Mouse (Mus musculus) heart, embryonic 13.5 days (tissue): Measurements from ENCODE around the gene Ccdc57. TPM values are rescaled to one million over a fixed set of nuclear protein-coding genes. Genes with fewer than 3 reads are reported as not detected.
A peak's percentile ranks its signal among the peaks of the same experiment; 100 is the strongest.

Source experiments
- ATAC-seq: fragments of 200-750 bp; cut with Nextera tagmentation; 2 replicates; pipeline ENCODE4 v1.8.0; 2017; ENCODE audit warnings: moderate TSS enrichment; ENCODE audit not compliant: insufficient number of reproducible peaks, low FRiP score, low TSS enrichment; ENCODE audit errors: extremely low read depth
- H3K27ac ChIP-seq: fragments of 300-500 bp; sonication (generic); replicated peaks from 2 replicates; pipeline ENCODE4 v1.5.1; 2015; ENCODE audit warnings: moderate library complexity, mild to moderate bottlenecking, inconsistent platforms
- H3K27me3 ChIP-seq: fragments of 300-500 bp; sonication (generic); replicated peaks from 2 replicates; pipeline ENCODE4 v1.6.1; 2015; ENCODE audit warnings: mild to moderate bottlenecking, inconsistent platforms
- H3K36me3 ChIP-seq: fragments of 300-500 bp; sonication (generic); 2 replicates; pipeline ENCODE4 v1.6.1; 2015; ENCODE audit warnings: mild to moderate bottlenecking, inconsistent platforms
- H3K4me1 ChIP-seq: fragments of 300-500 bp; sonication (generic); 2 replicates; pipeline ENCODE4 v1.6.1; 2015; ENCODE audit warnings: inconsistent platforms
- H3K4me2 ChIP-seq: fragments of 300-500 bp; sonication (generic); 2 replicates; pipeline ENCODE4 v1.6.1; 2015; ENCODE audit warnings: inconsistent platforms, mild to moderate bottlenecking, moderate library complexity
- H3K4me3 ChIP-seq: fragments of 300-500 bp; sonication (generic); 2 replicates; pipeline ENCODE4 v1.5.1; 2015; ENCODE audit warnings: moderate library complexity, mild to moderate bottlenecking, inconsistent platforms
- H3K9ac ChIP-seq: fragments of 300-500 bp; sonication (generic); 2 replicates; pipeline ENCODE4 v1.6.1; 2015; ENCODE audit warnings: inconsistent platforms, mild to moderate bottlenecking, moderate library complexity
- H3K9me3 ChIP-seq: fragments of 300-500 bp; sonication (generic); 2 replicates; pipeline ENCODE4 v1.6.1; 2016; ENCODE audit warnings: inconsistent platforms
- WGBS: fragments of 180-500 bp; shearing (Covaris S2); methylation state at CpG from one replicate; pipeline ENCODE4 v1.1.7; 2015; ENCODE audit warnings: mixed read lengths; 5-methylcytosine and 5-hydroxymethylcytosine counted together
- polyA plus RNA-seq: library from polyadenylated mRNA; unstranded; fragments of >200 nt; fragmentation: Nextera tagmentation; extraction: Ambion mirVana; gene quantifications from 2 replicates; pipeline ENCODE4 v1.2.1, GENCODE M21; 2015

Gene Ccdc57
- polyA plus RNA-seq, 1 experiment from 2014 or later, result 3.7 TPM

DNA sequence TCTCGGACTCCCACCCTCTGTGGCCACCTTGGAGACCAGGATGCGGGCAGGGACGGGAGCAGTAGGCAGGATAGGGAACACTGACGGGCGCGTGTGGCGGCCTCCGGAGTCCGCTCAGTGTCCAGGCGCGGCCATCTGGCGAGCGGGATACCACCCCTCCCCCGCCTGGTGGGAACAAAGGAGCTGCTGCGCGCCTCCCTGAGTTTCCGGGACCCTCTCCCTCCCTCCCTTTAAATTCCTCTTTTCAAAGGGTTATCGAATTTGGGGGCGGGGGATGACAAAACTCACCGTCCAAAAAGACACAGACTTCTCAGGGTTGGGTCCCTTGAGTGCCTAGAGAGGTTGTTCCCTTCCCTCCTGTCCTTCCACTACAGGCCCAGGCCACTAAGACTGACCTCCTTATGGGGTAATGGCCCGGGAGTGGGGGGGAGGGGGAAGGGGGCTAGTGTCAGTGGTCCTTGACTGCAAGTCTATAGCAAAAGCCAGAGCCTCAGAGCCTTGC, 107.8 kb downstream of the Ccdc57 start:
- Histone ChIP-seq H3K4me2 (peak overlapping the region; percentile 98), H3K27ac (peak overlapping the region; percentile 94), H3K36me3 (peaks cover 26% of the 10 kb centered on the region), H3K4me1 (peaks cover 47% of the 10 kb centered on the region), H3K4me3 (peak overlapping the region; percentile 74), H3K27me3 (no peaks in the 10 kb centered on the region), H3K9ac (peak overlapping the region; percentile 94), H3K9me3 (no peaks in the 10 kb centered on the region)
- whole genome bisulfite sequencing, result under 1% methylated on average over 21 of the region's 21 CpGs
- ATAC-seq, result no peak

DNA sequence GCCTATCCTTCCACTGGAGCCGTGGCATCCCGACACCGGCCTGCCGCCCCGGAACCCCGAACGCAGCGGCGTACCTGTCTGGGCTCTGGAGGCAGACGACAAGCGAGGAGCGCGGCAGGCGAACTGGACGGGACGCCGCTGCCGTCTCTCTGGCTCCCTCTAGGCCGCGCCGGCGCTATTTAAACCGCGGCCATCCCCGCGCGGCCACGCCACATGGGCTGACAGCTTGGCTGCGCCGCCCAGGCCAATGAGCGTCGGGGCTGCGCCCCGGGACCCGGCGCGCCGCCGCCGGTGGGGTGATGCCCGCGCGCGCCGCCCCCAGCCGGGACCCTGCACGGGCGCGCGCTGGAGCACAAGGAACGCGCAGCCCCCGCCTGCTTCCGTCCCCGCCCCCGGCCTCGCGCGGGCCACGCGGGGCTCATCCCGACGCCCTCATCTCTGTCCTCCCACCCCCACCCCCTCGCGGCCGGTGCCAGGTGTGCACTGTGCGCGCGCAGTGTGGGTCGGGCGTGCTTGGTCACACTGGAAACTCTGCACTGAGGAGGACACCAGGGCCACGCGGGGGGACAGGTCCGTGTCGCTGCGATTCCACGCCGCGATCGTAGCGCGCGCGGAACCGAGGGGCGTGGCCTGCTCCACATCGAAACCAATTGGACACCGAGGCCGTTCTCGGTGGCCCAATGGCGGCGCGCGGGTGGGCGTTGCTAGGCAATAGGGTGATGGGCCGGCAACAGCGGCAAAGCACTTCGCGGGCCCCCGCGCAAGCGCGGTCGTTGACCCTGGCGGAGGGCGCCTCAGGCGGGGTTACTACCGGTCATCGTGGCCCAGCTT, 108.5 kb downstream of the Ccdc57 start, which contains the start of gene Fasn:
Gene Fasn (minus strand): TSS at position 592 of the 831 bp plus-strand sequence.
- peak within 1 kb of the TSS; percentile 94 for H3K9ac ChIP-seq
- H3K9me3 ChIP-seq, result no peaks in the 10 kb centered on the region
- H3K4me2 ChIP-seq, result peak within 1 kb of the TSS; percentile 98
- peak; percentile 80 for ATAC-seq
- peak within 1 kb of the TSS; percentile 74 for H3K4me3 ChIP-seq
- peaks cover 33% of the 10 kb centered on the region for H3K36me3 ChIP-seq
- H3K27ac ChIP-seq, result peak within 1 kb of the TSS; percentile 94
- WGBS, result under 1% methylated on average over 99 of the region's 109 CpGs
- H3K4me1 ChIP-seq, result peaks cover 44% of the 10 kb centered on the region
- H3K27me3 ChIP-seq, result no peaks in the 10 kb centered on the region

DNA sequence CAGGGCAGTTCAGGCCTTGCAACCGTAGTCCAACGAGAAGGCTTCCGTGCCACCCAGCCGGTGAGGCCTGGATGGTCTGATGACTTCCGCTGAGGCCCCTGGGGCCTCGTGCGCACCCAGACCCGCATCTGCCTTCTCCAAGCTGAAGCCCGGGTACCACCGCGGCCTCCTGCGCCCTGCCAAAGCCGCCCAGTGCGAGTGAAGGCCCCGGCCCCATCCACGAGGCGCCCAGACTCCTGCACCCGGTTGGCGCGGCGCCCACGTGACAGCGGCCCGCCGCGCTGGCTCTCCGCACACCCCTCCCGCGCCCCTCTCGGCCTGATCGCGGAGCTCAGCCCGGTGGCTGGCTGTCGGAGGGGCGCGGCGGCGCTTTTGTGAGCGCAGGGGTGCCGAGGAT, 109.1 kb downstream of the Ccdc57 start:
- Histone ChIP-seq H3K4me1 (peaks cover 43% of the 10 kb centered on the region), H3K9ac (peak overlapping the region; percentile 94), H3K4me2 (peak overlapping the region; percentile 98), H3K27ac (peak overlapping the region; percentile 94), H3K4me3 (peak overlapping the region; percentile 74), H3K9me3 (no peaks in the 10 kb centered on the region), H3K27me3 (no peaks in the 10 kb centered on the region), H3K36me3 (peaks cover 39% of the 10 kb centered on the region)
- ATAC-seq, result 0 out of 2 replicates have a peak, but pooled peaks have one; percentile 28
- WGBS, result under 1% methylated on average over 40 of the region's 40 CpGs

DNA sequence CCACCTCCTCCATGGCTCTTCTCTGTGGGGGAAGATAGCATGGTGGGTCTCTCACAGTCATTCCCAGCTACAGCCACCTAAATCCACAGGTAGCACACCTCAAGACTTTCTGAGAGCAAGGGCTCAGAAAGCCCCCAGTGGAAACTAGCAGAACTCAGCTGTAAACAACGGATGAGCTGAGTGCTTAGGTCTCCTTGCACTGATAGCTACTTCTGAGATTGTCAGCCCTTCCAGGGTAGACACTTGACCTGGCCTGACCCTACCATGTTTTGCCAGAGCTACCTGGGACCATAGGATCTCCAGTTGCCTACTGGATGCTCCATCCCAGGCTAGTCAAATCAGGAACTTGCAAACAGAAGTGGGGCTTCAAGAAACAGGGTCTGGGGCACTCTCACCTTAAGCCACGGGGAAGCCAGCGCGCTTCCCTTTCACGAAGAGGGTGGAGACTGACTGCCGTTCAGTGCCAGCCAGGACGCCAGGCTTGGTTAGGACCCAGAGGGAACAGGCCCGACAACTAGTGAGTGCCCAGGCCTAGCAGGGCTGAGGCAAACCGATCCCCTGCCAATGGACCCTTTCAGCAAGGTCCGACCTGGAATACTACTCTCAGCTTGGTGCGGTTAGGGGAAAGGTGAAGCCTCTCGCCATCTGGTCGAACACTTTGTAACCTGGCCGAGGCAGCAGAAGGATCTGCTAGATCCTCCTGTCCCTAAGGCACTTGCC, 109.7 kb downstream of the Ccdc57 start:
- peak overlapping the region; percentile 94 for H3K27ac ChIP-seq
- no peaks in the 10 kb centered on the region for H3K27me3 ChIP-seq
- ATAC-seq, result no peak
- H3K4me1 ChIP-seq, result peaks cover 43% of the 10 kb centered on the region
- H3K4me3 ChIP-seq, result peak overlapping the region; percentile 74
- H3K9ac ChIP-seq, result peak overlapping the region; percentile 94
- peaks cover 45% of the 10 kb centered on the region for H3K36me3 ChIP-seq
- peak overlapping the region; percentile 98 for H3K4me2 ChIP-seq
- no peaks in the 10 kb centered on the region for H3K9me3 ChIP-seq
- under 1% methylated on average over 14 of the region's 14 CpGs for WGBS

DNA sequence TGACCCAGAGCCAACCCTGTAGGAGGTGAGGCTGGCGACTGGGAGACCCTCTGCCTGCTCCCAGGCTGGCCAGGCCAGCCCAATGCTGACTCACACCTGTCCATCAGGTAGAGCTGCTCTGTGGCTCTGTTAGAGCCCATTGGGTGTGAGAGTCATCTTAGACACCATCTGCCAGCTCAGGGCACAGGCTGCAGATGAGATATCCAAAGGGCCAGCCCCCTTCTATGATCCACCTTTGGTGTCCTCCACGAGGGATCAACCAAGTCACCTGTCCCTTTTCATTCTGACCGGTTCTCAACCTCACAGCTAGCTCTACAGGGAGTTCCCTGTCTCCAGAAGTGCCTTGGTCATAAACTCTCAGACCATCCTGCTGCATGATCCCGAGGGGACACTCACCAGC, 110.4 kb downstream of the Ccdc57 start:
- Histone ChIP-seq H3K9ac (peak overlapping the region; percentile 94), H3K9me3 (no peaks in the 10 kb centered on the region), H3K4me3 (peak overlapping the region; percentile 74), H3K36me3 (peaks cover 51% of the 10 kb centered on the region), H3K4me1 (peaks cover 43% of the 10 kb centered on the region), H3K4me2 (peak overlapping the region; percentile 98), H3K27ac (no peak overlapping the region), H3K27me3 (no peaks in the 10 kb centered on the region)
- no peak for ATAC-seq
- 44% methylated on average over 4 of the region's 4 CpGs for WGBS

DNA sequence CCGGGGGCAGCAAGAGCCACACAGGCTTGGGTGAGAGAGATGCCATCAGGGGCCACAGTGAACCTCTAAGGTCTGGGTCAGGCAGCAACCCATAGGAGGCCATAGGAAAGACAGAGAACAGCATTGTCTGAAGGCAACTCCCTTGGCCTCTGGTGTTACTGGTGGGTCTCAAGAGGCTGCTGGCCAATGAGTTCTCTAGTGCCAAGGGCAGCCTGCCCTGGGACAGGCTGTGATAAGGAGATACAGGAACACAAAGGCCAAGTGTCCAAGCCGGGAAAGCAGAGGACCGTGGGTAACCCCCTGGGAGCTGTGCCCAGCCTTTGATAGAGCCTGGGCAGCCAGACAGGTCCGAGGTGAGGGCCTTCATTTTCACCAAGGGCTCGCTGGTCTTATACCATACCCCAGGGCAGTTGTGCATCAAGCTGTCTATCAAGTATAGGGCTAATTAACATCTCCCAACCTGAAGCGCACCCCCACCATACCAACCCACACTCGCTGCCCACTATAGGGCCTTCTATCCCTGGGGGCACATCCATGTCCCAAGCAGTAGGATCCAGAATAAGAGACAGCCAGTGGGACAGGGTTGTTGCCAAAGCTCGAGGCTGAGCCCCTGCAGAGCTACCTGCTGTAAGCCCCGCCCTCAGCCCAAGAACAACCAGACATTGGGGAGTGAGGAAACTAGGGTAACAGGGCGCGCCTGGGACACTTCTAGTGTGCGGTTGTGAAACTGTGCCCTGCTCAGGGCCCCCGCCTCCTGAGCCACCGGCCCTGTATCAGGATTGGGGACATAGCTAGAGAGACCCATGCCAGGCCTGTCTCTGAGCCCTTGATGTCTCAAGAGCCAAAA, 111.4 kb downstream of the Ccdc57 start:
- no peaks in the 10 kb centered on the region for H3K9me3 ChIP-seq
- H3K27me3 ChIP-seq, result no peaks in the 10 kb centered on the region
- peak overlapping the region; percentile 33; the same call in 1 of the 2 replicates for H3K27ac ChIP-seq
- H3K4me3 ChIP-seq, result peak overlapping the region; percentile 74; the same call in 1 of the 2 replicates
- H3K36me3 ChIP-seq, result peaks cover 62% of the 10 kb centered on the region
- H3K4me2 ChIP-seq, result peak overlapping the region; percentile 98
- H3K4me1 ChIP-seq, result peaks cover 43% of the 10 kb centered on the region
- peak overlapping the region; percentile 94 for H3K9ac ChIP-seq
- no peak for ATAC-seq
- WGBS, result 67% methylated on average over 14 of the region's 14 CpGs

DNA sequence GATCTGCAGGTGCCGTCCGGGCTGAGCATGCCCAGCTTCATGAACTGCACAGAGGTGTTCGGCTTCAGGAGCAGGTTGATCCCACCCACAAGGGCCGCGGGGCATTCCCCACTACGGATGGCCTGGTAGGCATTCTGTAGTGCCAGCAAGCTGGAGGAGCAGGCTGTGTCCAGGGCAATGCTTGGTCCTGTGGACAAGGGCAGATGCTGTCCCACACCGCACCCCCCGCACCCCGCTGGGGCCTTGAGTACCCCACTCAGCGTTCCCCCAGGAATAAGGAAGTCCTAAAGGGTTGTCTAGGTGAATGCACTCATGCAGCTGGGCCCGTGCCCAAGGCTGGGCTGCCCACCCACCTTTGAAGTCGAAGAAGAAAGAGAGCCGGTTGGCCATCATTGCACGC, 112.1 kb downstream of the Ccdc57 start:
- WGBS, result 91% methylated on average over 14 of the region's 14 CpGs
- no peak overlapping the region for H3K4me3 ChIP-seq
- no peak overlapping the region for H3K4me2 ChIP-seq
- no peaks in the 10 kb centered on the region for H3K9me3 ChIP-seq
- H3K27me3 ChIP-seq, result no peaks in the 10 kb centered on the region
- H3K4me1 ChIP-seq, result peaks cover 38% of the 10 kb centered on the region
- H3K36me3 ChIP-seq, result peaks cover 69% of the 10 kb centered on the region
- H3K27ac ChIP-seq, result no peak overlapping the region
- no peak for ATAC-seq
- no peak overlapping the region for H3K9ac ChIP-seq

DNA sequence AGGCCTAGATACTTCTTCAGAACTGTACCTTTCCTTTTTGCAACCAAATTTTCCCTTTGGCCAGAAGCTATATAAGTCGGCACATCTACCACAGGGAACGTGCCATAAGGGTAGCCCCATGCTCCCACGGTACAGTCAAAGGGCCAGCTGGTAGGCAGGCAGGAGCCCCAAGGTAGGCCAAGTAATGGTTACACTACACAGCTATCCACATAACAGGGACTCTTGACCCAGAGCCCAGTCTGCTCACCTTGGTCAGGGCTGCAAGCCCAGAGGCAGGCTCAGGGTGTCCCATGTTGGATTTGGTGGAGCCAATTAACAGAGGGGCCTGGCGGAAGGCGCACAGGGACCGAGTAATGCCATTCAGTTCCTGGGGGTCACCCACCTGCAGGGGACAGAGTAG, 113.1 kb downstream of the Ccdc57 start:
- Histone ChIP-seq H3K4me1 (peaks cover 29% of the 10 kb centered on the region), H3K27ac (no peak overlapping the region), H3K9me3 (no peaks in the 10 kb centered on the region), H3K36me3 (peaks cover 79% of the 10 kb centered on the region), H3K4me2 (no peak overlapping the region), H3K27me3 (no peaks in the 10 kb centered on the region), H3K4me3 (no peak overlapping the region), H3K9ac (no peak overlapping the region)
- no peak for ATAC-seq
- 89% methylated on average over 6 of the region's 6 CpGs for WGBS

DNA sequence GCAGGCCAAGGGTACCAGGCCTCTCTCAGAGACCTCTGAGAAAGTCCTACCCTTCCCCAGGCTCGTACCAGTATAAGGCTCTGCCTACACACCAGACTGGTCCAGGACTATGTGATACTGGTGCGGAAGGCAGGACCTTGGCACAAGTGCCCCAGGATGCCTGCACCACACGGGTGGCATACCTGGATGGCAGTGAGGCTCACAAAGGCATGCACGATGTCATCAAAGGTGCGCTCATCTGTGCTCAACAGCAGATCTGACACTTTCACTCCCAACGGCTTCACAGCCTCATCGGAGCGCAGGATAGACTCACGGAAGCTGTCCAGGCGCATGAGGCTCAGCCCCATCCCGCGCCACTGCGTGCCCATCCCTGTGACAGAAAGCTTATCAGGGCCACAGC, 114.4 kb downstream of the Ccdc57 start:
- no peak overlapping the region for H3K4me2 ChIP-seq
- 95% methylated on average over 13 of the region's 13 CpGs for WGBS
- peaks cover 92% of the 10 kb centered on the region for H3K36me3 ChIP-seq
- no peak for ATAC-seq
- no peak overlapping the region for H3K27ac ChIP-seq
- no peak overlapping the region for H3K9ac ChIP-seq
- peaks cover 29% of the 10 kb centered on the region for H3K4me1 ChIP-seq
- H3K4me3 ChIP-seq, result no peak overlapping the region
- no peaks in the 10 kb centered on the region for H3K27me3 ChIP-seq
- H3K9me3 ChIP-seq, result no peaks in the 10 kb centered on the region

DNA sequence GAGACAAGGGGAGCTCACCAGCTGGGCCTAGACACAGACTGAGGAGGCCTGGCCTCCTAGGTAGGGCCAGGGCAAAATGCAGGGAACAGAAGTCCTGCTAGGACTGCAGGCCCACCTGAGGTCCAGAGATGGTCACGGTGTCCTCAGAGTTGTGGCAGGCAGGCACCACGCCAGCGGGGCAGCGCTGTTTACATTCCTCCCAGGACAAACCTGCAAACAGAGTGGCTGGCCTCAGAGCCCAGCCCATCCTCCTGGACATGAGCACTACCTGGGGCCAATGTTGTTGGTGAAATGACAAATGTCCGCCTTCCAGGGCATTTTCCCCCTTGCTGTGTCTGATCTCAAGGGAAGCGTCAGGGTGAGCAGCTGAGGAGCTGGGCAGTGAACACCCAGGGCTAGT, 115.3 kb downstream of the Ccdc57 start:
- Histone ChIP-seq H3K27ac (no peak overlapping the region), H3K4me1 (peaks cover 20% of the 10 kb centered on the region), H3K36me3 (peaks cover 100% of the 10 kb centered on the region), H3K9ac (no peak overlapping the region), H3K27me3 (no peaks in the 10 kb centered on the region), H3K9me3 (no peaks in the 10 kb centered on the region), H3K4me2 (no peak overlapping the region), H3K4me3 (no peak overlapping the region)
- WGBS, result 86% methylated on average over 6 of the region's 6 CpGs
- no peak for ATAC-seq

DNA sequence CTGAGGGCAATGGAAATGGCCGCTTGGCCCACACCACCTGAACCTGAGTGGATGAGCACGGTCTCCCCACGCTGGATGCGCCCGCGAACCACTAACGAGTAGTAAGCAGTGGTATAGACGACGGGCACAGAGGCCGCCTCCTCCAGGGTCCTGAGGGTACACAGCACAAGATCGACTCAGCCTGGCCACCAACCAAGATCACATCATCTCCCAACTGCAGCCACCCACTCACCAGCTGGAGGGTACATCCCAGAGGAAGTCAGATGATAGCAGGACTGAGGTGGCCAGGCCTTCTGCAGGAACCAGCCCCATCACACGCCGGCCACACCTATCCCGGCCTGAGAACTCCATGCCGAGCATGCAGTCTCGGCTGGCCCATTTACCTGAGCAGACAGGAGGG, 120.6 kb downstream of the Ccdc57 start:
- Histone ChIP-seq H3K9me3 (no peaks in the 10 kb centered on the region), H3K27me3 (no peaks in the 10 kb centered on the region), H3K4me2 (no peak overlapping the region), H3K9ac (no peak overlapping the region), H3K4me3 (no peak overlapping the region), H3K27ac (no peak overlapping the region), H3K4me1 (no peaks in the 10 kb centered on the region), H3K36me3 (peaks cover 100% of the 10 kb centered on the region)
- 96% methylated on average over 16 of the region's 16 CpGs for WGBS
- no peak for ATAC-seq
